Mouse (Mus musculus) megakaryocyte-erythroid progenitor cell, adult 5 weeks (primary cell): ENCODE data around the gene Lair1. TPM values are rescaled to one million over a fixed set of nuclear protein-coding genes. Genes with fewer than 3 reads are reported as not detected.

ENCODE experiments used
- polyA plus RNA-seq: library from polyadenylated mRNA; stranded (reverse); fragments of >175 nt; gene quantifications from 2 replicates; pipeline ENCODE4 v1.2.3, GENCODE M21; 2012

The Lair1 gene
- polyA plus RNA-seq = 1.7 and 1.8 TPM in 2 replicates

GRCm38 (mm10) chr7:4063013-4063412 lies at the start of gene Lair1:
Gene Lair1, minus strand, starts transcription at chr7:4063204.

Other genes with a start within 250 kb of the Lair1 start
- gene Gm15448, start 237.5 kb downstream of the Lair1 start, polyA plus RNA-seq = 0.06 TPM in 1 of 2 replicates, not detected in the other
- 0.14 and 0.15 TPM in 2 replicates for gene Pira2, start 218.2 kb downstream of the Lair1 start, polyA plus RNA-seq
- gene Gm14548, start 165.1 kb downstream of the Lair1 start, polyA plus RNA-seq = 0.13 TPM in 1 of 2 replicates, not detected in the other
- gene Lilra6, start 147.7 kb downstream of the Lair1 start, polyA plus RNA-seq = 0.05 and 0.13 TPM in 2 replicates
- gene Ttyh1, start 56.2 kb upstream of the Lair1 start, polyA plus RNA-seq = 0.32 and 0.53 TPM in 2 replicates
- 104 and 159 TPM in 2 replicates for gene Leng8, start 73.8 kb upstream of the Lair1 start, polyA plus RNA-seq
- gene Leng9, start 87.2 kb upstream of the Lair1 start, polyA plus RNA-seq = 2.2 and 3.0 TPM in 2 replicates
- gene Cdc42ep5, start 101.7 kb upstream of the Lair1 start, polyA plus RNA-seq = 4.9 and 6.1 TPM in 2 replicates
- not detected in 2 replicates for gene Lilra5, start 174.6 kb upstream of the Lair1 start, polyA plus RNA-seq